Mouse (Mus musculus): Measurements from ENCODE around the gene Golga4.
A peak's percentile ranks its signal among the peaks of the same experiment; 100 is the strongest.

Gene Golga4

DNA sequence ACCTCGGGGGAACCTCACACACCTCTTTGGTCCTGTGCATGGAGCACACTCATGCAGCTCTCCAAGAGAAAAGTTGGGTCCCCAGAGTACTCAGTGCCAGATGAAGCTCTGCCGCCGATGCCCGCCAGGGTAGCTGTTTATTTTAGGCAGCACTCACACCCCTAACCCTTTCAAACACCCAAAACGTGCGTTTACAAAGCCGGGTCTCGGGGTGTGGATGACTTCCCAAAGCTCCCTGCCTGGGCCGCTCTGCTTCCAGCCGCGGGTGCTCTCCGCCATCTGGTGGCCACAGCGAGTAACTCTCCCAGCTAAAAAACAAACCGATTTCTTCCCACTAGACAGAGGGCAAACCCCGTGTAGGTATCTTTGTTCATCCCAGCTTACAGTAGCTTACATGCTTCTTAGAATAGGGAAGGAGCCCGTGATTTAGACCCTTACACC, 16.5 kb upstream of the Golga4 start:
- DNase-seq, result peak; percentile 94

DNA sequence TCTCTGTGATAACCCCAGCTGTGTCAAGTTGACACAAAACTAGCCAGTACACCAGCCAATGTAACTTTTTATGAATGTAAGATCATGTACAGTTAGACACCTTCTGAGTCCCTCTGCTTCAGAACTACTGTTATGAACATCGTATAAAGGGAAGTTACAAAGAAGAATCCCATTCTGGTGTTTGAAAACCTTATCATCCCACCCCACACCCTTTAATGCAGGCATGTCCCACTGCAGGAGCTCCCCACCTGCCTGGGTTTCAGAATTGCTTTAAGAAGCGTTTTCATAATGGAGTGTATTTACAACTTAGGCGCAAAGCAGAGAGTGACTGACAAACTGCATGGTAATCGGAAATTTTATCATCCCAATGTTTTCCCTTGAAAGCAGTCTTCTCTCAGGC, 14.9 kb upstream of the Golga4 start:
- DNase-seq, result no peak

DNA sequence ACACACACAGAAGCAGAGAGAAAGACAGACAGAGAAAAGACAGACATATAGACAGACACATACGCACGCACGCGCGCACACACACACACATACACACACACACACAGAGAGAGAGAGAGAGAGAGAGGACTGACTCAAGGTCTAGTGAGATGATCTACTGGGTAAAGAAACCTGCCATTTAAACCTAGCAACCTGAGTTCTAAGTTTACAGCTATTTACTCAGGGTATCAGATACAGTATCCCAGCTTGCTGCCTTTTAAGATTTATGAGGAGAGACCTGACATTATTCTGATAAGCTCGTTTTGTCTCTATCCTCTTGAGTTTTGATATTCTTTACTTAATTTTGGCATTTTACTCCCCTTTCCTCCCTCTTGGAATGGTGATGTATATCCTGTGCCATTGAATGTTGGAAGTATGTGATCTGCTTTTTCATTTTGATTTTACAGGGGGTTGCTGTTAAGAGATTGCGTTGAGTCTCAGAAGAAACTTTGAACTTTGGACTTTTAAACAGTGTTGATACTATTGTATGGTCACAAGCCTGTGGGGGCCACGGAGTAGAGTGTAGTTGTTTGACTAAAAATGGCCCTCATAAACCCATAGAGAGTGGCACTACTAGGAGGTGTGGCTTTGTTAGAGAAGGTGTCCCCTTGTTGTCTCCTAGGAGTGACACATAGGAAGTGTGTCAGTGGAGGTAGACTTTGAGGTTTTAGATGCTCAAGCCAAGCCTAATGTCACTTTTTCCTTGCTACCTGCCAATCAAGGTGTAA, 13.0 kb upstream of the Golga4 start:
- no peak for DNase-seq

DNA sequence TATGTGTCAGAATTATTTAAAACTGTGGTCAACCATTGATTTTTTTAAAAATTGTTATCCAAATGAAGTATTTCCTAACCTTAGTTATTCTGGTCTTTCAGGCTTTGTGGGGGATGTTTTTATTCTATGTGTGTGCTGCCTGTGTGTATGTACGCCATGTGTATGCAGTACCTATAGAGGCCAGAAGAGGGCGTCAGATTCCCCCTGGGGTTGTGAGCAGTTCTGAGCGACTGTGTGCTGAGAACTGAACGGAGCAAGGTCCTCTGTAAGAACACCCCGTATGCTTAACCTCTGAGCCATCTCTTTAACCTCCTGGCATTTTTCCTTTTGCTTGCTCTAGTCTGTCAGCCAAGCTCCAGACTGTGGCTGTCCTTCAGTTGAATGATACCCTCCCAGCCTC, 12.0 kb upstream of the Golga4 start:
- DNase-seq, result no peak

DNA sequence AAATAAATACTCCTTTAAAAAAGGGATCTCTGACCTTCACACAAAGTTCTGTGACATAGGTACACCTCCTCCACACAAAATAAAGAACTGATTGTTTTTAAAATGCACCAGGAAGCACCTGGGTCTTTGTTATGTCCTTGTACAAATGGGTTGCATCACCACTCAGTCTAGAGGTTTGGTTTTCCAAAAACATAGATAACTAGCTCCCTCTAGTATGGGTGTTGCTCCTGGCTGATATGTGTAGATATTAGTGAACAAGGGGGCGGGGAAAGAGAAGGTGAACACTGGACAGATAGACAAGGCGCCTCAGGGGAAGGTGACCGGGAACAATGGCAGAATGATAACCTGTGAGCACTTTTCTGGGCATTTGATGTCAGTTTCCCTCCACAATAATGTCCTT, 10.1 kb upstream of the Golga4 start:
- no peak for DNase-seq

DNA sequence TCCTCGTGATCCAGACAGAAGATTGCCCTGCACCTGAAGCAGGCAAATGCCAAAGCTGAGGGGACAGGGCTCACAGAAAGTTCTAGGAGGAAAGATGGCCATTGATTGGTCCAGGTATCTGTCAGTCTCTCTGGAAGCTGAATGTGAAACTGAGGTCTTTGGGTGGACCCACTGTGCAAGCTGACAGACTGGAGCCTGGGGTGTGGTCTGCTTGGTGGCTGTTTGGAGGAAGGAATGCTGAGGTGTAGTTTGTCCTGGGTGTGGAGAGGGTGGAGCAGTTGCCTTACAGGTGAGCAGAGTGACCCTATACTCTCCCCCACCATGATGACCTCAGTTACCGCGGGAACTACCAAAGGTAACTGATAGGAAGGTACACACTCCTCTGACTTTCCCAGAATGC, 9.1 kb upstream of the Golga4 start:
- DNase-seq, result no peak

DNA sequence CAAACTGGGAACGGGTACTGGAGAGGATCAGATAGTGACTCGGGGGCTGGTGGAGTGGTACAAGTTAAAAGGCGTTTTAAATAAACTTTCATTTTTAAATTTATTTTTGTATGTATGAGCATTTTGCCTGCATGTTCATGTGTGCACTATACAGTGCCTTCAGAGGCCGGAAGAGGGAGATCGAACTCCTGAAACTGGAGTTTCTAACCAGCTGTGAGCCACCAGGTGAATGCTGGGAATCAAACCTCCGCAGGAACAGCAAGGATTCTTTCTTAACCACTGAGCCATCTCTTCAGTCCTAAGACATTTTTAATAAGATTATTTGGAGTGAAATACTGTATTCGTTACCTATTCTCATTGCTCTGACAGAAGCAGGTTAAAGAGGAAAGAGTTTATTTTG, 8.0 kb upstream of the Golga4 start:
- DNase-seq, result peak; percentile 9

DNA sequence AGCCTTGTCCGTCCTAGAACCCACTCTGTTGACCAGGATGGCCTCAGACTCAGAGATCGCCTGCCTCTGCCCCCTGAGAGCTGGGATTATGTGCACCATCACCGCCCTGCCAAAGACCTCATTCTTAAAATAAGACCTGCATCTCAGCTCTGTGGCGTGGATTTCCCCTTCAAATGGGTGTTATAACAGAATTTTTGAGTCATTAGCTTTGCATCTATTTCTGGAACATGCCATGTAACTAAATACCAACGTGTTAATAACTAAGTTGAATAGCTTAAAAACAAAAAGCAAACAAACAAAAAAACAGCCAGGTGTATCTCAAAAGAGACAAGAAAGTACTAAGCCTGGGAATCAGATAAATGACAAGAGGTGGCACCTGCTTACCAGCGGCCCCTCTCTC, 5.1 kb upstream of the Golga4 start:
- no peak for DNase-seq

DNA sequence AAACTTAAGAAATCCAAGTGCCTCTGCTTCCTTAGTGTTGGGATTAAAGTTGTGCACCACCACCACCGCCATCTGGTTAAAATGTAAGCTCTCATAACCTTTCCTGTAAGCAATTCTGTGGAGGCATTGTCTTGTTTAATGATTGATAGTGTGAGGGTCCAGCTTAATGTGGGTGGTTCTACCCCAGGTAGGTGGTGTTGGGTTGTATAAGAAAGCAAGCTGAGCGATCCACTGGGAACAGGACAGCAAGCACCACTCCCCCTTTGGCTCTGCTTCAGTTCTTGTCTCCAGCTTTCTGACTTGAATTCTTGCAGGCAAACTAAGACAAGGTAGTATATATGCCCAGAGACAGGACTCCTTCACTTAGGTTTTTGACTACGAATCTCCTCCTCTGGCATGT, 1.4 kb upstream of the Golga4 start:
- DNase-seq, result no peak

DNA sequence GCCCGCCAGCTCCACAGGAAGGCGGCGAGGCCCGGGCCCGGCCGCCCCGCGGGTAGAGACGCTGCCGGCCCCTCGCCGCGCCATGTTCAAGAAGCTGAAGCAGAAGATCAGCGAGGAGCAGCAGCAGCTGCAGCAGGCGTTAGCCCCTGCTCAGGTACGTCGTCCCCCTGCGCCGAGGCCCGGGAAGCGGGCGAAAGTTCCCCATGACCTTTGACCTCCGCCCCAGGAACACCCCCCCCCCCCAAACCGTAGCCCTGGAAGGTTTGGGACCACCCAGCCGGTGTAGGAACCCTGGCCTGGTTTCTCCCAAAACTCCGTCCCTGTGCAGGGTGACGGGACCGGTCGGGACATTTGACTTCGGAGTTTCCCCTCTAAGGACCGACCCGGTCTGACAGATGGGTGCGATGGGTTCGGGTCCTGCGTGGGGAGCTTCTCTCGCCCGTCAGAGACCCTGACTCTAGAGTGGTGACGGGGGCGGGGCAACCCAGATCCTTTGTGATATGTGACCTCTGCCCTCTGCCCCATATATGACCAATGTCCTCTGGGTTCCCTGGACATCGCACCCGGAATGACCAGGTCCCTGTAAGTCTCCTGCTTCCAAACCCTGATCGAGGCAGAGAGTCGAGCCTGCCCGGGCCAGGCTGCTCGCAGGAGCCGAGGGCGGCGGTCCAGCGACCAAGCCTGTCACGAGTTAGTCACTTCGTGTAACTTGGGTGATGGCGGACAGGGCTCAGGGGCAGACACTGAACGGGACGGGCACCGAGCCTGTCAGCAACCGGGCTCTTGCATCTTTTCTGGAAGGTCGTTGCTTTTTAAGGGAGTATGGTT, 551 bp downstream of the Golga4 start:
- peak; percentile 96 for DNase-seq

DNA sequence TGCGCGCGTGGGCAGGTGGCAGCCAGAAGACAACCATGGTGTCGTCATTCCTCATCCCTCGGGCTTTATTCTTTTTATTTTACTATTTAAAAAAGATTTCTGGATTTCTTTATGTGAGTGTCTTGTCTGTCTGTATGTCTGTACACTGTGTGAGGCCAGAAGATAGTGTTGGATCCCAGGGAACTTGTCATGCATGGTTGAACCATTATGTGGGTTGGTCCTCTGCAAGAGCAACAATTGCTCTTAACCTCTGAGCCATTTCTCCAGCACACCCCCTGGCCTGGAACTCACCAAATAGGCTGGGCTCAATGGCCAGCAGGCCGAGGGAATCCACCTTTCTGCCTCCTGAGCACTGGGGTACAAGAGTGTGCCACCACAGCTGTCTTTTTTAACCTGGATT, 1.5 kb downstream of the Golga4 start:
- DNase-seq, result peak; percentile 79

DNA sequence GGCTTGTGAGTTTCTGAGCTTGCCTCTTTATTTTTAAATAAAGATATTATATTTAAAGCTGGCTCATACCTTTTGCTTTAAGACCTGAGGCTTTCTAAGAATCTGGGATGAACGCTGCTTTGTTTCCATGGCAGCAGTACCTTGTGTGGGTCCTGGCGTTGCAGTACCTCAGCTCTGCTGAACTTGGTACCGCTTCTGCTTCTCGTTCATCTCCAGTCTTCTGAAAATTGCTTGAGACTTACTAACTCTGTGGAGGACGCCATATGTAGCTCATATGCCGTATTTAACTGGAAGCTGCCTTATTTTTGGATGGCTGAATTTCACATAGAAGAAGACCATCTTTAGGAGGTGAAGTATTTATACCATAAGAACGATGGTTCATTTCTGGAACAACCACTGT, 2.5 kb downstream of the Golga4 start:
- peak; percentile 48 for DNase-seq

DNA sequence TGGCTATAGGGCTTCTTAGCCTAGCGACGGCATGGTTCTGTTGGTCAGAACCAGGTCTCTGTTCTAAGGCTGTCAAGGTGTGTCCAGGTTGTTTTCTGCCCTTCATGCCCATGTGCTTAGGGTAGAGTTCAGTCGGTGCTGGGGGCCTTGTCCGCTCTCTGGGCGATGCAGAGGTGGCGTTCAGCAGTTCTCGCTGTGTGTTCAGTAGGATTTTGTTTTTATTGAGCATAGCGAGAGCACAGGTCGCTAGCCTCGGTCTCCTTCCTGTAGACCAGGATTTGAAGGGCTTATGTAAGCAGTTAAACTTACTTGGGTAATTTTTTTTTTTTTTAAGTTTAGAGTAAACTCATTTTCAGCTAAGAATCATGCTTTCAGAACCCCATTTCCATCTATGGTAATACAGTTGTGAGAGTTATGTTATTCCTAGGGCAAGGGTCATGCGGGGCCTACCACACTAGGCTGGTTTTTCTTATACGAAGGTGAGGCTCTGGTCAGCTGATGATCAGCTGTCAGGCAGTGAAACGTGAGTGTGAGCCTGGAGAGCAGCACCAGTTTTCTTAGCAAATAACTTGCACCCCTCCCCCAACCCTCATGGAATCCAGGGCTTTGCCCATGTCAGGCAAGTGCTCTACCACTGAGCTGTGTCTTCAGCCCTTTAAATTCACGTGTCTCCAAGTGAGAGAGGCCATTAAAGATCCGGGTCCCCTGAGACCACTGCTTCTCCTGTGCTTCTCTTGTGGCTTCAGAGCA, 5.0 kb downstream of the Golga4 start:
- DNase-seq, result peak; percentile 90

DNA sequence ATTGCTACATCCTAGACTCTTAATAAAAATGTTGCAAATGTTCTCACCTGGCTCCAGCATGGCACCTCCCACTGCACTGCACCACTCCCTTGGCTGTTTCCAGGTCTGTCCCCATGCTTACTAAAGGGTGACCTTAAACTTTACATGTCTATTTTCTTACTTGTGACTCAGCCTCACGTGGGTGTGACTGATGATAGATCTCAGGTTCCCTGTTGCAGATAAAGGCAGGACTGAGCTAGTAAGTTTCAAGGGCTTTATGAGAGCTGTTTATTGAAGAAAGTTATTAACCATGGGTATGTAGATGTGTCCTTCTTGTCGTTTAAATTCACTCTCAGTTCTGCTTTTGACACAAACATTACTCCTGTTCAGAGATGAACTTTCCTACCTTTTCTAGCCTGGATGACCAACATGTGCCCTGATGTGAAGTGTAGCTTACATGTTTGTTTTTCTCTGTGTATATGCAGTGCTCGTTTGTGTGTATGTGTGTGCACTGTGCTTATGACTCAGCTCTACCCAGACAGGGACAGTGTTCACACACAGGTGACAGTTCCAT, 6.7 kb downstream of the Golga4 start:
- peak; percentile 93 for DNase-seq

DNA sequence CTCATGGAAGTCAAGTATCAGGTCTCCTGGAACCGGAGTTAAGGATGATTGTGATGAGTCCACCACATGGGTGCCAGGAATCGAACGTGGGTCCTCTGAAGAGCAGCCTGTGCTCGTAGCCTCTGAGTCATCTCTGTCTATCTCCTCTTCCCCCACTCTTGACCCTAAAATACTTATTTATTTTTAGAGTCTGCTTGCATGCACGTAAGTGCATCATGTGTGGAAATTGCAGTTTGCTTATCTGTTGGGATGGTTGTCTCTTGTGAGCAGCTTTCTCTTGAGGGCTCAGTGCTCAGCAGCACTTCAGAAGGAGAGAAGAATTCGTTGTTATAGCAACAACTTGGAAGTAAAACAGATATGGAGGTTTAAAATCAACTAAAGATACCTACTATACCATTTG, 9.4 kb downstream of the Golga4 start:
- DNase-seq, result peak; percentile 79

DNA sequence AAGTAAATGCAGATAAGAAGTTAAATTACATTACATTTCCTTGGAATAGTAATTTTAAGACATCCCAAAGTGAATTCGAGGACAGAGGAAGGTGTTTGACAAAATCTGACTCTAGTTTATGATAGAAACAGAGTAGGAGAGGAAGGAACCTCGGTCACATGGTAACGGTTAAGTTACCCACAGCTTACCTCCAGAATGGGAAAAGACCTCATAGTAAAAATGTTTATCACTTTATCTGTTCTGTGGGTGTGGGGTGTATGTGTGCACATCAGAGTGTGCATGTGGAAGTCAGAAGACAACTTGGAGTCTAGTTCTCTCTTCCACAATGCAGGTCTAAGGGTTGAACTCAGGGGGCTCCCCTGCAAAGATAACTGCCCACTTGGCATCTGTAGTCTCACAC, 10.1 kb downstream of the Golga4 start:
- DNase-seq, result no peak

DNA sequence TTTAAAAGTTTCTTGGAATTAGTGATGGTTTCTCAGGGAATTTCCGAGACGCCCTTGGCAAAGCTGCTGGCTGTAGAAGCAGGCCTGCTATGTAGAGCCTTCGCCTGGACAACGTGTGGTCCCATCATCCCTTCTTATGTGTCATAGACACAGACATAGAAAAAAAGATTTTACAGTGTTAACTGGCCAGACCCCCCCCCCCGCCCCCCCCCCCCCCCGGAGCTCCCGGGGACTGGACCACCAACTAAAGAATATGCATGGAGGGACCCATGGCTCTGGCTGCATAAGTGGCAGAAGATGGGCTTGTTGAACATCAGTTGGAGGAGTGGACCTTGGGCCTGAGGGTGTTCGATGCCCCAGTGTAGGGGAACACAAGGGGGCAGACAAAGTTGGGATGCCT, 11.6 kb downstream of the Golga4 start:
- peak; percentile 78 for DNase-seq

DNA sequence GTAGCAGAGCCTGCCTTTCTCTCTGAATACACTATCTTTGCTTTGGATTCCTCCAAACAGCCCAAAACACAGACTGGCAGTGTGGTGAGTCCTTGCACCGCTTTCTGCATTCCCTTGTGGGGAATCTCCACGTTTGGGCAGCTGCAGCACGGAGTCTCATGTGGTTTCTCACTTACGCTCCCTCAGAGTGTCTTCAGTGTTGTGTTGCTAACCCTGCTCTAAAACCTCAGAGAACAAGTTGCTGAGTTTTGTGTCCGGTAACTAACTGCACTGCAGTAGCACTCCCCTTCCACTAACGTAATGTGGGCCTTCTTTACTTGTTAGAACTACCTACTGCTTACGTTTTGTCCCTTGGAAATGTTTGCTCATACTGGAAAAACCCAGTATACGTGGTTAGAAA, 13.0 kb downstream of the Golga4 start:
- no peak for DNase-seq

DNA sequence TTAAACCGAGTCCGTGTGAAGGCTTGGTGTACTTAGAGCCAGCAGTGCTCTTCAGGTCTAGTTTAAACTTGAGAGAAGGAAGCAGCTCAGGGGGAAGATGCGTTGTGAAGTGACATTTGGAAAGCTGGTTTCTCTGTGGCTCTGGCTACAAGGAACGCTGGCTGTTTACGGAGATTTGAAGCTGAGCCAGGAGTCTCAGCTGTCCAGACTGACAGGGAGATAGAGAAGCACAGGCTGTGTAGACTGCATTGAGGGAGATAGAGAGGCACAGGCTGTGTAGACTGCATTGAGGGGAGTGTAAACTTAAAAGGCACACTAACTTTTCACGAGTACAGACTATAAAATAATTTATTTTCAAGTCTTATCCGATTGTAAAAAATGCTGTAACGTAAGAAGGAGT, 13.9 kb downstream of the Golga4 start:
- peak; percentile 90 for DNase-seq

DNA sequence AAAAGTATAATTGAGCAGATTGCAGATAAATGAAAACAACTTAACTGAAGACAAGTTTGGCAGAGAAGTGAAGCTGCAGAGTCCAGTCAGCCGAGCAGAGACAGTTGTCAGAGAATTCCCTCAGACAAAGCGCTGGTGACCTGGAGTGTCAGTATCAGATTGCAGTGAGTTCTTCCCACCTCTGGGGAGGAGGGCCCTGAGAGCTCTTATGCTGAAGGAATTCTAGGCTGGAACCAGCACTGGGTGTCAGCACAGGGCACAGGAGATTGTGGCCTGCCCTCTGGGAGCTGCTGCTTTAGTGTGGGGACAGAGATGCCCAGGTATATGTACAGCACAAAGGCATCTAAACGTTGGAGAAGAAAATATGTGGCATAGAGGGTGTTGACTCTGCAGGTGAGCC, 14.8 kb downstream of the Golga4 start:
- peak; percentile 89 for DNase-seq

DNA sequence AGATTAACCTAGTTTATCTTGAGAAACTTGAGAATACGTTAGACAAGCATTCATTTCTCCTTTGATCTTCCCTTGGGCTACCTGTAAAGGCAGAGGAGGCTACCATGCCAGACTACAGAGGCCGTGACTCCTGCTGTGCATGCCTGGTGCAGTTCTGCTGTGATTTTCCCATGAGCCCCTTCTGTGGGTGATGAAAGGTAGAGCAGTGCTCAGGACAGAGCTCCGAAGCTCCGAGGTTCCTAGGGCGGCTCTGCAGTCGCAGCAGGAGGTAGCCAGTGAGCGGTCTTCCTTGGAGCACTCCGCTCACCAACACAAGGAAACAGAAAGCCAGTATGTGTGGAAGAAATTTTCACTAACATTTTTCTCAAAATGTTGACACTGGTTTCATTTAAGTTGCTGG, 15.6 kb downstream of the Golga4 start:
- DNase-seq, result peak; percentile 59

DNA sequence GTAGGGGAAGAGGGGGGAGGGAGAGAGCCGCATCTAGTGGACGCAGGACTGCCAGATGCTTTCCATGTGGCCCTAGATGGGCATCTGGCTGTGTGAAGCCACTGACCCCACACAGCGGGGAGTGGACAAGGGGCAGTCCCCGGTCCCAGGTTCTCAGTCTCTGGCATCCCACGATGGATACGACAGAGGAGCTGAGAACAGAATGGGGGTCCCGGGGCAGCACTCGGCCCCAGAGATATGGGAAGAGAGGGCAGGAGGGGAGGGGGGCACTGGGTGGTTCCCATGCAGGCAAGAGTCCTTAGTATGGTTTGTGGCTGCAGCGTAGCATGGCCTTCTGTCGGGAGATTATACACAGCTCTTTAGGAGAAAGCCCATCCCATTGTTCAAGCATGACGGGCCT, 17.7 kb downstream of the Golga4 start:
- DNase-seq, result peak; percentile 87

DNA sequence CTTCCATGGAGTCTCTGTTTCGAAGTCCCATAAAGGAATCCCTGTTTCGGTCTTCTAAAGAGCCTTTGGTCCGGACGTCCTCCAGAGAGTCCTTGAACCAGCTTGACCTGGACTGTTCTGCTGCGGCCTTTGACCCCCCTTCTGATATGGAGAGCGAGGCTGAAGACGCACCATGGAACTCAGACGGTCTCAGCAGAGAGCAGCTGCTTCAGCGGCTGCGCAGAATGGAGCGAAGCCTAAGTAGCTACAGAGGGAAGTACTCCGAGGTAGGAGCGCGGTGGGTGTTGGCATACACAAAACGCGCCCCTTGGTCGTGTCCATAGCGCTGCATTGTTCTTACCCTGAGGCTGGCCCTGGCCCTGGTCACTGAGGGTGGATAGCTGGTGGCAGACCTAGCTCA, 21.0 kb downstream of the Golga4 start:
- peak; percentile 87 for DNase-seq

Measured in heart, adult 11 months (tissue).